Mouse (Mus musculus): ENCODE measurements around the gene Chid1. TPM values are rescaled to one million over a fixed set of nuclear protein-coding genes. Genes with fewer than 3 reads are reported as not detected.
A peak's percentile ranks its signal among the peaks of the same experiment; 100 is the strongest.

Chid1 gene
- polyA plus RNA-seq, 1 experiment from 2014 or later: 47.3 TPM

- H3K4me1 ChIP-seq: peaks cover 27% of the 10 kb centered on the region
- no peak overlapping the region for H3K27ac ChIP-seq (replicated peaks)
- no peak overlapping the region for H3K4me3 ChIP-seq (replicated peaks)
- peaks cover 25% of the 10 kb centered on the region for H3K27me3 ChIP-seq
- H3K9me3 ChIP-seq (replicated peaks): no peaks in the 10 kb centered on the region
- ATAC-seq (ENCODE audit: insufficient number of reproducible peaks, low FRiP score, low TSS enrichment, low read depth): no peak
- no peak overlapping the region for H3K4me2 ChIP-seq (replicated peaks)
- H3K9ac ChIP-seq: no peak overlapping the region
- 67% methylated on average over 5 of the region's 5 CpGs for WGBS
- H3K36me3 ChIP-seq: no peaks in the 10 kb centered on the region
These were observed 55.2 kb downstream of the Chid1 start for GRCm38 (mm10) chr7:141484186-141485120.

GRCm38 (mm10) chr7:141483114-141483653 lies 56.5 kb downstream of the Chid1 start:
- 78% methylated on average over 6 of the region's 6 CpGs for WGBS
- Histone ChIP-seq H3K9me3 (replicated peaks) (no peaks in the 10 kb centered on the region), H3K27me3 (peaks cover 25% of the 10 kb centered on the region), H3K4me3 (replicated peaks) (no peak overlapping the region), H3K9ac (no peak overlapping the region), H3K4me2 (replicated peaks) (no peak overlapping the region), H3K27ac (replicated peaks) (no peak overlapping the region), H3K4me1 (peaks cover 31% of the 10 kb centered on the region), H3K36me3 (no peaks in the 10 kb centered on the region)
- no peak for ATAC-seq (ENCODE audit: insufficient number of reproducible peaks, low FRiP score, low TSS enrichment, low read depth)

GRCm38 (mm10) chr7:141482531-141483024 lies 57.1 kb downstream of the Chid1 start:
- Histone ChIP-seq H3K36me3 (no peaks in the 10 kb centered on the region), H3K4me1 (peaks cover 37% of the 10 kb centered on the region), H3K9me3 (replicated peaks) (no peaks in the 10 kb centered on the region), H3K27ac (replicated peaks) (no peak overlapping the region), H3K27me3 (peaks cover 25% of the 10 kb centered on the region), H3K4me3 (replicated peaks) (peak overlapping the region; percentile 48), H3K9ac (0 out of 2 replicates have a peak overlapping the region, but pooled peaks have one; percentile 16), H3K4me2 (replicated peaks) (peak overlapping the region; percentile 91)
- ATAC-seq (ENCODE audit: insufficient number of reproducible peaks, low FRiP score, low TSS enrichment, low read depth): no peak
- 7% methylated on average over 11 of the region's 11 CpGs for WGBS

- H3K27ac ChIP-seq (replicated peaks): no peak overlapping the region
- H3K27me3 ChIP-seq: peaks cover 25% of the 10 kb centered on the region
- H3K4me3 ChIP-seq (replicated peaks): peak overlapping the region; percentile 48
- ATAC-seq (ENCODE audit: insufficient number of reproducible peaks, low FRiP score, low TSS enrichment, low read depth): no peak
- peaks cover 45% of the 10 kb centered on the region for H3K4me1 ChIP-seq
- H3K4me2 ChIP-seq (replicated peaks): peak overlapping the region; percentile 91
- 0 out of 2 replicates have a peak overlapping the region, but pooled peaks have one; percentile 16 for H3K9ac ChIP-seq
- no peaks in the 10 kb centered on the region for H3K9me3 ChIP-seq (replicated peaks)
- no peaks in the 10 kb centered on the region for H3K36me3 ChIP-seq
- under 1% methylated on average over 81 of the region's 81 CpGs for WGBS
These were observed 57.9 kb downstream of the Chid1 start for GRCm38 (mm10) chr7:141481498-141482401.

GRCm38 (mm10) chr7:141480842-141481497 lies 58.7 kb downstream of the Chid1 start:
- H3K27ac ChIP-seq (replicated peaks): no peak overlapping the region
- peak overlapping the region; percentile 48 for H3K4me3 ChIP-seq (replicated peaks)
- H3K27me3 ChIP-seq: peaks cover 25% of the 10 kb centered on the region
- no peaks in the 10 kb centered on the region for H3K36me3 ChIP-seq
- H3K9me3 ChIP-seq (replicated peaks): no peaks in the 10 kb centered on the region
- WGBS: 9% methylated on average over 10 of the region's 10 CpGs
- ATAC-seq (ENCODE audit: insufficient number of reproducible peaks, low FRiP score, low TSS enrichment, low read depth): peak; percentile 12; the same call in 1 of the 2 replicates
- H3K4me1 ChIP-seq: peaks cover 53% of the 10 kb centered on the region
- no peak overlapping the region for H3K9ac ChIP-seq
- H3K4me2 ChIP-seq (replicated peaks): peak overlapping the region; percentile 91

- Histone ChIP-seq H3K27ac (replicated peaks) (peak overlapping the region; percentile 92), H3K4me3 (replicated peaks) (no peak overlapping the region), H3K4me1 (peaks cover 71% of the 10 kb centered on the region), H3K27me3 (peaks cover 24% of the 10 kb centered on the region), H3K4me2 (replicated peaks) (peak overlapping the region; percentile 90; the same call in 1 of the 2 replicates), H3K36me3 (no peaks in the 10 kb centered on the region), H3K9me3 (replicated peaks) (no peaks in the 10 kb centered on the region), H3K9ac (no peak overlapping the region)
- WGBS: 68% methylated on average over 5 of the region's 5 CpGs
- no peak for ATAC-seq (ENCODE audit: insufficient number of reproducible peaks, low FRiP score, low TSS enrichment, low read depth)
These were observed 61.3 kb downstream of the Chid1 start for GRCm38 (mm10) chr7:141478270-141478748.

- ATAC-seq (ENCODE audit: insufficient number of reproducible peaks, low FRiP score, low TSS enrichment, low read depth): no peak; the same call in 1 of the 2 replicates
- Histone ChIP-seq H3K4me3 (replicated peaks) (no peak overlapping the region), H3K4me2 (replicated peaks) (peak overlapping the region; percentile 90), H3K27me3 (peaks cover 20% of the 10 kb centered on the region), H3K9ac (no peak overlapping the region), H3K9me3 (replicated peaks) (no peaks in the 10 kb centered on the region), H3K4me1 (peaks cover 66% of the 10 kb centered on the region), H3K27ac (replicated peaks) (peak overlapping the region; percentile 92), H3K36me3 (peaks cover 2% of the 10 kb centered on the region; the same call in 1 of the 2 replicates)
- 44% methylated on average over 4 of the region's 4 CpGs for WGBS
These were observed 61.9 kb downstream of the Chid1 start for GRCm38 (mm10) chr7:141477578-141478269.

GRCm38 (mm10) chr7:141476981-141477370 lies 62.7 kb downstream of the Chid1 start:
- no peaks in the 10 kb centered on the region for H3K9me3 ChIP-seq (replicated peaks)
- ATAC-seq (ENCODE audit: insufficient number of reproducible peaks, low FRiP score, low TSS enrichment, low read depth): no peak
- H3K36me3 ChIP-seq: peaks cover 9% of the 10 kb centered on the region
- H3K9ac ChIP-seq: no peak overlapping the region
- peak overlapping the region; percentile 90 for H3K4me2 ChIP-seq (replicated peaks)
- peaks cover 12% of the 10 kb centered on the region for H3K27me3 ChIP-seq
- peak overlapping the region; percentile 76 for H3K4me3 ChIP-seq (replicated peaks)
- H3K4me1 ChIP-seq: peaks cover 58% of the 10 kb centered on the region
- H3K27ac ChIP-seq (replicated peaks): peak overlapping the region; percentile 92
- 6% methylated on average over 7 of the region's 7 CpGs for WGBS

GRCm38 (mm10) chr7:141476226-141476980 lies 63.3 kb downstream of the Chid1 start:
- 1% methylated on average over 17 of the region's 17 CpGs for WGBS
- peak; percentile 67 for ATAC-seq (ENCODE audit: insufficient number of reproducible peaks, low FRiP score, low TSS enrichment, low read depth)
- peaks cover 52% of the 10 kb centered on the region for H3K4me1 ChIP-seq
- H3K27ac ChIP-seq (replicated peaks): peak overlapping the region; percentile 92
- peaks cover 13% of the 10 kb centered on the region for H3K36me3 ChIP-seq
- H3K9me3 ChIP-seq (replicated peaks): no peaks in the 10 kb centered on the region
- peak overlapping the region; percentile 90 for H3K4me2 ChIP-seq (replicated peaks)
- peak overlapping the region; percentile 76 for H3K4me3 ChIP-seq (replicated peaks)
- peaks cover 6% of the 10 kb centered on the region; the same call in 1 of the 2 replicates for H3K27me3 ChIP-seq
- peak overlapping the region; percentile 71 for H3K9ac ChIP-seq

All from embryonic facial prominence, embryonic 15.5 days (tissue).